Mouse (Mus musculus) heart, adult 2 months (tissue): ENCODE data around the gene Foxn3.

Source experiments
- CTCF ChIP-seq: fragments of 200-600 bp; IDR thresholded peaks from 2 replicates; pipeline ENCODE4 v1.8.1; 2022; ENCODE audit warnings: antibody characterized with exemption, mild to moderate bottlenecking, moderate library complexity
- EP300 ChIP-seq: fragments of 200-500 bp; IDR thresholded peaks from 2 replicates; pipeline ENCODE4 v1.6.1; 2011; ENCODE audit warnings: low read depth, low read length, control low read depth; ENCODE audit not compliant: insufficient read depth
- POLR2A ChIP-seq: fragments of 200-500 bp; IDR thresholded peaks from 2 replicates; pipeline ENCODE4 v1.6.1; 2011; ENCODE audit warnings: mild to moderate bottlenecking, low read depth, low read length, control low read depth; ENCODE audit not compliant: insufficient read depth

GRCm38 (mm10) chr12:99529687-99530411 lies 33.5 kb downstream of the Foxn3 start:
- TF ChIP-seq CTCF, result no peak
- no peak for TF ChIP-seq POLR2A
- no peak for TF ChIP-seq EP300
